Mouse (Mus musculus): ENCODE results near the gene 2700097O09Rik.
"Not testable (repeated sequence)": the region's sequence is repeated elsewhere in the genome, so short reads cannot be mapped to it uniquely, and the experiment has no call there.

Gene 2700097O09Rik

GRCm38 (mm10) chr12:55079726-55080600 is at the start of gene 2700097O09Rik, which contains the start of gene Srp54a:
Gene 2700097O09Rik (minus strand): TSS chr12:55080110.
Gene Srp54a (plus strand): TSS chr12:55080262.
- in situ Hi-C loops (cut with MboI, MseI), result loop anchor here (5.0 to 10.0 kb wide), 2 partner anchors 98 to 145 kb away; no protein-coding TSS in a partner anchor

- in situ Hi-C loops (cut with MboI, MseI), result not testable (repeated sequence)
Measured at GRCm38 (mm10) chr12:55124731-55125130, 44.8 kb upstream of the 2700097O09Rik start.

- in situ Hi-C loops (cut with MboI, MseI), result not testable (repeated sequence)
Measured at GRCm38 (mm10) chr12:55124242-55124641, 44.3 kb upstream of the 2700097O09Rik start, which contains the start of gene Fam177a. Gene Fam177a (plus strand): TSS chr12:55124469.

DNA sequence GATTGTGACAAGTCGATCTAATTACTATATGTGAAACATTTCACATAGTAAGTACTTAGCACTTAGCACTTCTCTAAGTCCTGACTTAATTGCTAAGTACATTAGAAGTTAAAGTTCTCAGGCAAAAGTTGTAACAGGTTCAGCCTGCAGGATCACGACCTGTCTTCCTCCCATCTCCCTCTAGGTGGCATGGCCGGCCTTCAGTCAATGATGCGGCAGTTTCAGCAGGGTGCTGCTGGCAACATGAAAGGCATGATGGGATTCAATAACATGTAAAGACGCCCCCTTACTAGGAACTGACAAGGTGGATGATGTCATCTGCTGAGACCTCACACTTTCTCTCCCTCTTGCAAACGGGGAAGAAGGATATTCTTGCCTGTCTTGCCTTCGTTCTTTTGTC is 32.7 kb upstream of the 2700097O09Rik start:
- in situ Hi-C loops (cut with MboI, MseI), result not testable (repeated sequence)

GRCm38 (mm10) chr12:55092127-55092526 is 12.2 kb upstream of the 2700097O09Rik start:
- in situ Hi-C loops (cut with MboI, MseI), result not testable (repeated sequence)

- in situ Hi-C loops (cut with MboI, MseI), result not testable (repeated sequence)
Measured at GRCm38 (mm10) chr12:55080601-55080942, 662 bp upstream of the 2700097O09Rik start.

DNA sequence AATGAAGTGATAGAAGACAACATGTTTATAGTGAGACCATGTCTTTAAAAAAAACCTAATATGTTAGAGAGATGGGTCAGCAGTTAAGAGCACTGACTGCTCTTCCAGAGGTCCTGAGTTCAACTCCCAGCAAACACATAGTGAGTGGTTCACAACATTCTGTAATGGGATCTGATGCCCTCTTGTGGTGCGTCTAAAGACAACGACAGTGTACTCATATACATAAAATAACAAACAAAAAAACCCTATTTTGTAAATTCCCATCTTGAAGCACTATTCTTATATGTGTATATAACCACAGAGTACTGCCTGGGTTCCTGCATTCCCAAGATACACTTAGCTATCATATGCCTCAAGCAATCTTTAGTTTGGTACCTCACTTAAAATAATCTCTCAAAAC is 1.2 kb downstream of the 2700097O09Rik start:
- in situ Hi-C loops (cut with MboI, MseI), result loop anchor here (5.0 to 10.0 kb wide), 2 partner anchors 96 to 146 kb away; no protein-coding TSS in a partner anchor

DNA sequence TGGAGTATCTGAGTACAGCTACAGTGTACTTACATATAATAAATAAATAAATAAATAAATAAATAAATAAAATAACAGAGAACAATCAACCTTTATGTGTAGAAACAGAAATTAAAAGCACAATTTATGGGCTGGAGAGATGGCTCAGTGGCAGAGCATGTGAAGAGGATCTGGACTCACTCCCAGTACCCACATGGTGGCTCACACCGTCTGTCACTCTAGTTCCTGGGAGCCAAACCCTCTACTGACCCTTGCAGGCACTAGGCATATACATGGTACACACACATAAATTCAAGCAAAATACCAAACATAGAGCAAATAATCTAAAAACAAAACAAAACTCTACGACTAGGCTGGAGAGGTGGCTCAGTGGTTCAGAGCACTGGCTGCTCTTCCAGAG is 4.6 kb downstream of the 2700097O09Rik start:
- in situ Hi-C loops (cut with MboI, MseI), result loop anchor here (5.0 to 10.0 kb wide), 2 partner anchors 93 to 150 kb away; no protein-coding TSS in a partner anchor

DNA sequence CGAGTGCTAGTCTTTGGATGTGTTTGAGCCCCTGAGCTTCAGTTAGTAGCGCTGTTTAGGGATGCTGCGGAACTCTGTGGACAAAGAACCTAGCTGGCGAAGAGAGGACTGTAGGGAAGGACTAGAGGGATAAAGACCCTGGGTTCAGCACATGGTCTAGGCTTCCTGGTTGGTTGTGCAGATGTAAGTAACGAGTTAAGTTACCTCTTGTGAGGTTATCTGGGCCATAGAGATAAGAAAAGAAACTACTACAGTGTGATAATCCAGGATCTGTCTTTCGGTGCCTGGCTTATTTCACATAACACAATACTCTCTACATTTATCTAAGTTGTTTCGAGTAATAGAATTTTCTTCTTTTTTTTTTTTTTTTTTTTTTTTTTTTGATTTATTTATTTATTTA is 6.2 kb downstream of the 2700097O09Rik start:
- in situ Hi-C loops (cut with MboI, MseI), result loop anchor here (10.0 kb wide), 1 partner anchor 151 kb away; no protein-coding TSS in a partner anchor

DNA sequence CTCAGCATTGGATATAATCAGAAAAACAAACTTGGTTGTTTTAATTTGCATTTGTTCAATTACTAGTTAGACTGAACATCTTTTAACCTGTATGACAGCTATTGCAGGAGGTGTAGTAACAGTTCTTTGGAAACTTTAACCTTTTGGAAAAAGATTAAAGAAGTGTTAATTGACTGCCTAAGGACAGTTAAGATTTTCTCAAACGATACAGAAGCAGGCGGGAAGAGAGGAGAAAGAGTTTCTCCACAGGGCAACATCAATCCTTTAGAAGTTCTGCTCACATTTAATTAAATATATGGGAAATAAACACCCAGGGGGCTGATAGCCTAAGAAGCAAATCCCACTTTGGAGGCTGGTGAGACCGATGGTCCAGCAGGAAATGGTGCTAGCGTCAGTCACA is 7.4 kb downstream of the 2700097O09Rik start:
- in situ Hi-C loops (cut with MboI, MseI), result loop anchor here (10.0 kb wide), 1 partner anchor 152 kb away; no protein-coding TSS in a partner anchor

DNA sequence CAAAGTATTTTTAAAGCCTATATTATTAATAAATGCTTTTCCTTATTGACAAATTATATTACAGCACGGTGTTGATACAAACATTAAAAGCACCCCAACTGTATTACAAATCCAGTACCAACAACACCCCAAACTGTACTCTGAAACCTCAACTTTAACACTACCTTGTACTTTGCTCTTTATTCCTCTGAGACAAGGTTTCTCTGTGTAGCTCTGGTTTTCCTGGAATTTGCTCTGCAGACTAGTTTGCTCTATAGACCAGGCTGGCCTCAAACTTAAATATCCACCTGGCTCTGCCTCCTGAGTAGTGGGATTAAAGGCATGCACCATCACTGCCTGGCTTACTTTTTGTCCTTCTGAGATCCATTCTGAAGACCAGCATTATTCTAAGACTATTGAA is 17.8 kb downstream of the 2700097O09Rik start:
- in situ Hi-C loops (cut with MboI, MseI), result no loop called here

DNA sequence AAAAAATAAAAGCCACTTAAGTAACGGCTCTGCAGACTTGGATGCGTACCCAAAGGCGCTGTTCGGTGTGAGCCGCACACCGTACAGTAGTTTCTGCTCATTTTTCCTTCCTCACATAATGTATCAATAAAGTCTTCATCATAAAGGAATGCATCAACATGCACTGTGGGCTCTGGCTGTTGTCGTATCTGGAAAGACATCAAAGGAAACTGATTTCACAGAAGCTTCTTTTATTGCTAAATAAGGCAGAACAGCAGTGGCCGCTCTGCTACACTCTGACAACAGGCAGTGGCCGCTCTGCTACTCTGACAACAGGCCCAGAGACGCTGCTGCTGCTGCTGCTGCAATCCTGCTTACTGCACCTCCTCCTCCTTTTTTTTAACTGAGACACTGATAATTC is 18.9 kb downstream of the 2700097O09Rik start:
- in situ Hi-C loops (cut with MboI, MseI), result no loop called here

DNA sequence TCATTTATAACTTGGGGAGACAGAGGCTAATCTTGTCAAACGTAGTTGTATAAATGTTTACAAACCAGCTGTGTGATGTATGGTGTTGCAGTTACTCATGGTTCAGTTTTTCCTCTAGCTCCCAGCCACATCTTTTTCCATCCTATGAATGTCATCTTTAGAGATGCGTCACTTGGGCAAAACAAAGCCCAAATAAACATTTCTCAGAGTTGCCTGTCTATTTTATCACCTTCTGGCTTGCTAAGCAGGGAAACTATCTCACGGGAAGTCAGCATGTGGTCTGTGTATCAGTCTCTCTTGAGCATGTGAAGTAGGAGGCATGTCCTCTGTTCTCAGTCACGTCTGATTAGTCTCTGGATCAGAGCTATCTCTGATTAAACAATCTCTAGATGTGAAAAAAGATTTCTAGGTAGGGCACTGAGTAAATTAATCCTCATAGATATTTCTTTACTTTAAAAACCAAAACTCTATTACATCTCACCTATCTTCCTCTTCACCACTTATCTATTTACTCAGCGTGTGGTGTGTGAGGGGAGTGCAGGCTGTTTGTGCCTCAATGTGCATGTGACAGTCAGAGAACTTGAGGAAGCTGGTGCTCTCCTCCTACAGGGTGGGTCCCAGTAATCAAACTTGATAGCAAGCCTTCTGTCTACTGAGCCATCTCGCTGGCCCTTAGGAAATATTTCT is 19.6 kb downstream of the 2700097O09Rik start:
- in situ Hi-C loops (cut with MboI, MseI), result no loop called here

DNA sequence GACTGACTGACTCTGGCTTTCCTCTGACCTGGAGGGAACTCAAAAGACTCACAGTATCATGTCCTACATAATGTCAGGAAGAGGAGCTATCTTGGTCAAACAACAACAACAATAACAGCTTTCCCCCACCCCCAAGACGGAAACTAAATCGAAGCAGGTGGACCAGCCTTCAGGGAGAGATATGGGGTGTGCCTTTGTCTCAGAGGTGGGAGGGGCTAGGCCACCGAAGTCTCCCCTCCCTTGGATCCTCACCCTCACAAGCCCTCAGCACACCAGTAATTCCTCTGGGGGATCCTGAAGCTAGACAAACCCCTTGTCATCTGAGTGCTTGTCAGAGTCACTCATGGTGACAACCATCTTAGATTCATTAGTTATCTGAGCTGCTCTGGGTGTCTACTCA is 20.1 kb downstream of the 2700097O09Rik start:
- in situ Hi-C loops (cut with MboI, MseI), result no loop called here

- in situ Hi-C loops (cut with MboI, MseI), result no loop called here
Measured at GRCm38 (mm10) chr12:55058865-55059615, 20.9 kb downstream of the 2700097O09Rik start.

DNA sequence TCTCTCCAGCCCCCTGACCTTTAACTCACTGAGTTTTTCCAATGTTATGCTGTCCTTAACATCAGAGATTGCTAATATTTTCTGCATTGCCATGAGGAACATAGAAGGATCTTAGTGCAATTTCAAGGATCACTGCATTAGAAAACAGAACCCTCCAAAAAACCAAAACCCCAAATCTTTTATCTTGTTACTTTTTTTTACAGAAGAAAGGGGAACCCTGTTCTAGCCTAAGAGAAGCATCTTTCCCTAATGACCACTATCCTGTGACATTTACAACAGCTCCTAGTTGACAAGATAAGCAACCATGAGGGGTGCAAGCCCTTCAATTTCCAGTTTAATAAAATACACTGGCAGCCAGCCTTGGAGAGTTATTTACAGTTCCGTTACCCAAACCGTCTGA is 23.2 kb downstream of the 2700097O09Rik start:
- in situ Hi-C loops (cut with MboI, MseI), result no loop called here

GRCm38 (mm10) chr12:55054551-55055241 is 25.2 kb downstream of the 2700097O09Rik start:
- in situ Hi-C loops (cut with MboI, MseI), result no loop called here

DNA sequence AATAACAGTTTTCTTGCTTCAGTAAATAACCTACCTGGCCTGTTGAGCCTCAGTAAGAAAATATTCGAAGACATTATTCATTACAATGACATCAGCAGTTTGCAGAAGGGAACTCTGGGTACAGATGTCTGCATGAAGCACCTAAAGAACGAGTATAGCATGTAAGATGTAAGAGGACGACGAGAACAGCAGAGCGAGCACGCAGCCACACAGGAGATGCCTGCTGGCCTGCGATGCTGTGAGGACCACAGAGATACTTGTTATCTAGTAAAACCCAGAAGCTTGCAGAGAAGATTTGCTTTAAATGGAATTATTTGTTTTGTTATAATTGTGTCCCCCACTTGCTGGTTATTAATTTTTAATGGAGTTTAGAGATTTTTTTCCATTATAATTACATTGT is 26.6 kb downstream of the 2700097O09Rik start:
- in situ Hi-C loops (cut with MboI, MseI), result no loop called here

- in situ Hi-C loops (cut with MboI, MseI), result no loop called here
Measured at GRCm38 (mm10) chr12:55051210-55052173, 28.4 kb downstream of the 2700097O09Rik start.

All from regulatory T cell (primary cell).